Mouse (Mus musculus) liver, postnatal 0 days (tissue): ENCODE measurements at regions not wholly inside any gene's neighbourhood (a gene's known extent, or its start where the extent isn't known, plus 50 kb on each side); places are given as distances from the start of the nearest gene placed in this dataset.

Experiments used
- CTCF ChIP-seq: sonication (generic); IDR thresholded peaks from 2 replicates; pipeline ENCODE4 v1.5.1; 2016; ENCODE audit warnings: antibody characterized with exemption, low read depth
- EP300 ChIP-seq: IDR thresholded peaks from 2 replicates; pipeline ENCODE4 v1.6.1; 2016; ENCODE audit warnings: antibody characterized with exemption, low read depth, mild to moderate bottlenecking

DNA sequence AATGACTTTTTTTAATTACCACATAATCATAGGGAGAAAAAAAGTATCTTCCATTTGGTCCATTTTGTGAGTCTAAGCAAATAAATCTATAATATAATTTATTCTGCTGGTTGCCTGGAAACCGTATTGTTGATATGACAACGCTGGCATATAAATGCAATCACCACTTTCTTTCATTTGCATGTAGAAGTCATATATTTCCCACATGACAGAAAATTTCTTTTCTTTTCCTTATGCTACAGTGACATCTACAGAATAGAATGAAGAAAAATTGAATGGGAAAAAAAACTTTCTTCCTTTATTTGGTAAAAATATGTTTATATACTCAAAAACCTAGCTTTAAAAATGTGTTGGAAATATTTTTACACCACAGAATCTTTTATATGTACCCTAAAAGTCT is 243.6 kb downstream of the Zbbx start:
- no peak for TF ChIP-seq EP300
- TF ChIP-seq CTCF = no peak
